Mouse (Mus musculus): ENCODE results near the gene Mettl22. TPM values are rescaled to one million over a fixed set of nuclear protein-coding genes. Genes with fewer than 3 reads are reported as not detected.
A peak's percentile ranks its signal among the peaks of the same experiment; 100 is the strongest.

The Mettl22 gene
- polyA plus RNA-seq, 1 experiment from 2014 or later, result 9.1 TPM

GRCm38 (mm10) chr16:8455221-8455620 lies 15.4 kb upstream of the Mettl22 start:
- Histone ChIP-seq H3K9me3 (replicated peaks) (no peaks in the 10 kb centered on the region), H3K27ac (no peak overlapping the region), H3K4me2 (no peak overlapping the region), H3K9ac (no peak overlapping the region), H3K4me3 (replicated peaks) (no peak overlapping the region), H3K36me3 (no peaks in the 10 kb centered on the region), H3K4me1 (replicated peaks) (no peaks in the 10 kb centered on the region), H3K27me3 (no peaks in the 10 kb centered on the region)
- 10% methylated on average over 2 of the region's 2 CpGs for WGBS (ENCODE audit: insufficient replicate concordance)
- DNase-seq (no peak), ATAC-seq (ENCODE audit: low read depth) (0 out of 2 replicates have a peak, but pooled peaks have one; percentile 31)

- DNase-seq (no peak), ATAC-seq (ENCODE audit: low read depth) (no peak)
- Histone ChIP-seq H3K4me1 (replicated peaks) (no peaks in the 10 kb centered on the region), H3K4me3 (replicated peaks) (no peak overlapping the region), H3K4me2 (no peak overlapping the region), H3K36me3 (no peaks in the 10 kb centered on the region), H3K27me3 (no peaks in the 10 kb centered on the region), H3K9ac (no peak overlapping the region), H3K9me3 (replicated peaks) (no peaks in the 10 kb centered on the region), H3K27ac (no peak overlapping the region)
- 71% methylated on average over 4 of the region's 4 CpGs for WGBS (ENCODE audit: insufficient replicate concordance)
Observed at GRCm38 (mm10) chr16:8458391-8458790, 12.2 kb upstream of the Mettl22 start.

- 19% methylated on average over 6 of the region's 6 CpGs for WGBS (ENCODE audit: insufficient replicate concordance)
- no peak overlapping the region for H3K9ac ChIP-seq
- no peak overlapping the region for H3K4me2 ChIP-seq
- no peak overlapping the region for H3K27ac ChIP-seq
- DNase-seq (peak; percentile 46), ATAC-seq (ENCODE audit: low read depth) (no peak)
- no peak overlapping the region for H3K4me3 ChIP-seq (replicated peaks)
- no peaks in the 10 kb centered on the region for H3K9me3 ChIP-seq (replicated peaks)
- no peaks in the 10 kb centered on the region for H3K4me1 ChIP-seq (replicated peaks)
- H3K27me3 ChIP-seq, result no peaks in the 10 kb centered on the region
- H3K36me3 ChIP-seq, result no peaks in the 10 kb centered on the region
Observed at GRCm38 (mm10) chr16:8459098-8459497, 11.5 kb upstream of the Mettl22 start.

GRCm38 (mm10) chr16:8470132-8470531 lies 456 bp upstream of the Mettl22 start:
- 74% methylated on average over 2 of the region's 2 CpGs for WGBS (ENCODE audit: insufficient replicate concordance)
- Histone ChIP-seq H3K4me2 (peak overlapping the region; percentile 86), H3K27ac (no peak overlapping the region), H3K36me3 (peaks cover 4% of the 10 kb centered on the region; the same call in 1 of the 2 replicates), H3K4me1 (replicated peaks) (peaks cover 20% of the 10 kb centered on the region), H3K4me3 (replicated peaks) (peak overlapping the region; percentile 78), H3K9me3 (replicated peaks) (no peaks in the 10 kb centered on the region), H3K9ac (no peak overlapping the region), H3K27me3 (no peaks in the 10 kb centered on the region)
- DNase-seq (no peak), ATAC-seq (ENCODE audit: low read depth) (no peak)

GRCm38 (mm10) chr16:8487396-8488005 lies 16.9 kb downstream of the Mettl22 start:
- Histone ChIP-seq H3K9ac (no peak overlapping the region), H3K27me3 (no peaks in the 10 kb centered on the region), H3K36me3 (peaks cover 52% of the 10 kb centered on the region), H3K4me3 (replicated peaks) (no peak overlapping the region), H3K9me3 (replicated peaks) (no peaks in the 10 kb centered on the region), H3K4me2 (no peak overlapping the region), H3K4me1 (replicated peaks) (no peaks in the 10 kb centered on the region), H3K27ac (no peak overlapping the region)
- DNase-seq (no peak), ATAC-seq (ENCODE audit: low read depth) (no peak)
- 77% methylated on average over 9 of the region's 9 CpGs for WGBS (ENCODE audit: insufficient replicate concordance)

- ATAC-seq (ENCODE audit: low read depth), result no peak
- Histone ChIP-seq H3K9ac (no peak overlapping the region), H3K4me3 (replicated peaks) (no peak overlapping the region), H3K9me3 (replicated peaks) (no peaks in the 10 kb centered on the region), H3K4me2 (no peak overlapping the region), H3K27me3 (no peaks in the 10 kb centered on the region), H3K27ac (no peak overlapping the region), H3K4me1 (replicated peaks) (no peaks in the 10 kb centered on the region), H3K36me3 (peaks cover 41% of the 10 kb centered on the region)
- no peak for DNase-seq
- 77% methylated on average over 5 of the region's 5 CpGs for WGBS (ENCODE audit: insufficient replicate concordance)
Observed at GRCm38 (mm10) chr16:8489340-8489739, 18.8 kb downstream of the Mettl22 start.

- no peak for ATAC-seq (ENCODE audit: low read depth)
- H3K4me1 ChIP-seq (replicated peaks), result no peaks in the 10 kb centered on the region
- no peak overlapping the region for H3K9ac ChIP-seq
- H3K4me2 ChIP-seq, result no peak overlapping the region
- DNase-seq, result no peak
- H3K4me3 ChIP-seq (replicated peaks), result no peak overlapping the region
- no peaks in the 10 kb centered on the region for H3K9me3 ChIP-seq (replicated peaks)
- WGBS (ENCODE audit: insufficient replicate concordance), result 31% methylated on average over 13 of the region's 13 CpGs
- no peak overlapping the region for H3K27ac ChIP-seq
- H3K27me3 ChIP-seq, result no peaks in the 10 kb centered on the region
- H3K36me3 ChIP-seq, result peaks cover 25% of the 10 kb centered on the region
Observed at GRCm38 (mm10) chr16:8491743-8492490, 21.3 kb downstream of the Mettl22 start.

GRCm38 (mm10) chr16:8494268-8494667 lies 23.7 kb downstream of the Mettl22 start:
- peak; percentile 46 for DNase-seq
- WGBS (ENCODE audit: insufficient replicate concordance), result 17% methylated on average over 4 of the region's 4 CpGs
- Histone ChIP-seq H3K4me1 (replicated peaks) (no peaks in the 10 kb centered on the region), H3K4me2 (no peak overlapping the region), H3K9ac (no peak overlapping the region), H3K27ac (no peak overlapping the region), H3K27me3 (no peaks in the 10 kb centered on the region), H3K9me3 (replicated peaks) (no peaks in the 10 kb centered on the region), H3K36me3 (peaks cover 6% of the 10 kb centered on the region; the same call in 1 of the 2 replicates), H3K4me3 (replicated peaks) (no peak overlapping the region)
- no peak for ATAC-seq (ENCODE audit: low read depth)

GRCm38 (mm10) chr16:8496967-8497366 lies 26.4 kb downstream of the Mettl22 start:
- DNase-seq (no peak), ATAC-seq (ENCODE audit: low read depth) (no peak)
- no peaks in the 10 kb centered on the region for H3K4me1 ChIP-seq (replicated peaks)
- H3K36me3 ChIP-seq, result no peaks in the 10 kb centered on the region
- H3K9me3 ChIP-seq (replicated peaks), result no peaks in the 10 kb centered on the region
- WGBS (ENCODE audit: insufficient replicate concordance), result 44% methylated on average over 2 of the region's 2 CpGs
- H3K27ac ChIP-seq, result no peak overlapping the region
- no peak overlapping the region for H3K4me2 ChIP-seq
- H3K9ac ChIP-seq, result no peak overlapping the region
- peaks cover 3% of the 10 kb centered on the region; the same call in 1 of the 2 replicates for H3K27me3 ChIP-seq
- no peak overlapping the region for H3K4me3 ChIP-seq (replicated peaks)

GRCm38 (mm10) chr16:8504271-8504670 lies 33.7 kb downstream of the Mettl22 start:
- WGBS (ENCODE audit: insufficient replicate concordance), result 47% methylated on average over 2 of the region's 2 CpGs
- Histone ChIP-seq H3K36me3 (no peaks in the 10 kb centered on the region), H3K27ac (no peak overlapping the region), H3K4me1 (replicated peaks) (no peaks in the 10 kb centered on the region), H3K27me3 (peaks cover 3% of the 10 kb centered on the region; the same call in 1 of the 2 replicates), H3K9ac (no peak overlapping the region), H3K4me3 (replicated peaks) (no peak overlapping the region), H3K4me2 (no peak overlapping the region), H3K9me3 (replicated peaks) (no peaks in the 10 kb centered on the region)
- DNase-seq (no peak), ATAC-seq (ENCODE audit: low read depth) (no peak)

- H3K27me3 ChIP-seq, result peaks cover 24% of the 10 kb centered on the region
- 54% methylated on average over 5 of the region's 5 CpGs for WGBS (ENCODE audit: insufficient replicate concordance)
- ATAC-seq (ENCODE audit: low read depth) (no peak), DNase-seq (no peak)
- H3K4me3 ChIP-seq (replicated peaks), result no peak overlapping the region
- H3K4me2 ChIP-seq, result no peak overlapping the region
- H3K9ac ChIP-seq, result no peak overlapping the region
- H3K4me1 ChIP-seq (replicated peaks), result peaks cover 12% of the 10 kb centered on the region
- H3K27ac ChIP-seq, result no peak overlapping the region
- H3K36me3 ChIP-seq, result no peaks in the 10 kb centered on the region
- H3K9me3 ChIP-seq (replicated peaks), result no peaks in the 10 kb centered on the region
Observed at GRCm38 (mm10) chr16:8509894-8510293, 39.3 kb downstream of the Mettl22 start.

- Histone ChIP-seq H3K9me3 (replicated peaks) (no peaks in the 10 kb centered on the region), H3K36me3 (no peaks in the 10 kb centered on the region), H3K9ac (no peak overlapping the region), H3K27ac (no peak overlapping the region), H3K4me3 (replicated peaks) (peak overlapping the region; percentile 55), H3K4me2 (peak overlapping the region; percentile 57), H3K4me1 (replicated peaks) (peaks cover 19% of the 10 kb centered on the region), H3K27me3 (peaks cover 28% of the 10 kb centered on the region)
- WGBS (ENCODE audit: insufficient replicate concordance), result 8% methylated on average over 5 of the region's 5 CpGs
- DNase-seq, result no peak
- no peak for ATAC-seq (ENCODE audit: low read depth)
Observed at GRCm38 (mm10) chr16:8512830-8513229, 42.2 kb downstream of the Mettl22 start.

Data from liver, embryonic 13.5 days (tissue).